Mouse (Mus musculus): ENCODE results near the gene Ccer2. TPM values are rescaled to one million over a fixed set of nuclear protein-coding genes. Genes with fewer than 3 reads are reported as not detected.

The Ccer2 gene
- polyA plus RNA-seq, 1 experiment from 2014 or later, result not detected

Other genes with a start within 250 kb of the Ccer2 start
- not detected in 2 replicates for gene Ifnl2, start 245.7 kb upstream of the Ccer2 start, polyA plus RNA-seq (2014; fragmentation: Nextera tagmentation; extraction: Ambion mirVana)
- gene Ifnl3, start 233.3 kb upstream of the Ccer2 start, polyA plus RNA-seq (2014; fragmentation: Nextera tagmentation; extraction: Ambion mirVana), result not detected in 2 replicates
- gene Sycn, start 215.3 kb upstream of the Ccer2 start, polyA plus RNA-seq (2014; fragmentation: Nextera tagmentation; extraction: Ambion mirVana), result not detected in 2 replicates
- gene Nccrp1, start 208.9 kb upstream of the Ccer2 start, polyA plus RNA-seq (2014; fragmentation: Nextera tagmentation; extraction: Ambion mirVana), result not detected in 2 replicates
- gene Samd4b, start 158.0 kb upstream of the Ccer2 start, polyA plus RNA-seq (2014; fragmentation: Nextera tagmentation; extraction: Ambion mirVana), result 22.2 and 22.8 TPM in 2 replicates
- gene Pak4, start 158.0 kb upstream of the Ccer2 start, polyA plus RNA-seq (2014; fragmentation: Nextera tagmentation; extraction: Ambion mirVana), result 25.4 and 27.6 TPM in 2 replicates
- 0.17 TPM in 1 of 2 replicates, not detected in the other for gene Acp7, start 124.8 kb upstream of the Ccer2 start, polyA plus RNA-seq (2014; fragmentation: Nextera tagmentation; extraction: Ambion mirVana)
- 3.3 and 5.1 TPM in 2 replicates for gene Fbxo27, start 63.3 kb upstream of the Ccer2 start, polyA plus RNA-seq (2014; fragmentation: Nextera tagmentation; extraction: Ambion mirVana)
- gene Fbxo17, start 39.4 kb upstream of the Ccer2 start, polyA plus RNA-seq (2014; fragmentation: Nextera tagmentation; extraction: Ambion mirVana), result 12.0 and 12.7 TPM in 2 replicates
- 133 and 134 TPM in 2 replicates for gene Mrps12, start 14.4 kb upstream of the Ccer2 start, polyA plus RNA-seq (2014; fragmentation: Nextera tagmentation; extraction: Ambion mirVana)
- gene Sars2, start 14.2 kb upstream of the Ccer2 start, polyA plus RNA-seq (2014; fragmentation: Nextera tagmentation; extraction: Ambion mirVana), result 20.9 and 21.2 TPM in 2 replicates
- gene Sirt2, start 10.6 kb downstream of the Ccer2 start, polyA plus RNA-seq (2014; fragmentation: Nextera tagmentation; extraction: Ambion mirVana), result 52.2 and 55.3 TPM in 2 replicates
- gene Nfkbib, start 11.3 kb downstream of the Ccer2 start, polyA plus RNA-seq (2014; fragmentation: Nextera tagmentation; extraction: Ambion mirVana), result 34.7 and 38.0 TPM in 2 replicates
- 2.4 and 2.5 TPM in 2 replicates for gene Rinl, start 32.8 kb downstream of the Ccer2 start, polyA plus RNA-seq (2014; fragmentation: Nextera tagmentation; extraction: Ambion mirVana)
- gene Hnrnpl, start 52.4 kb downstream of the Ccer2 start, polyA plus RNA-seq (2014; fragmentation: Nextera tagmentation; extraction: Ambion mirVana), result 210 and 212 TPM in 2 replicates
- gene Ech1, start 69.0 kb downstream of the Ccer2 start, polyA plus RNA-seq (2014; fragmentation: Nextera tagmentation; extraction: Ambion mirVana), result 139 and 149 TPM in 2 replicates
- gene Lgals4, start 77.7 kb downstream of the Ccer2 start, polyA plus RNA-seq (2014; fragmentation: Nextera tagmentation; extraction: Ambion mirVana), result 2.2 and 3.9 TPM in 2 replicates
- gene Lgals7, start 107.7 kb downstream of the Ccer2 start, polyA plus RNA-seq (2014; fragmentation: Nextera tagmentation; extraction: Ambion mirVana), result 0.82 and 1.0 TPM in 2 replicates
- gene Capn12, start 125.2 kb downstream of the Ccer2 start, polyA plus RNA-seq (2014; fragmentation: Nextera tagmentation; extraction: Ambion mirVana), result 0.46 and 0.70 TPM in 2 replicates
- gene Actn4, start 206.2 kb downstream of the Ccer2 start, polyA plus RNA-seq (2014; fragmentation: Nextera tagmentation; extraction: Ambion mirVana), result 227 and 262 TPM in 2 replicates
- 278 and 286 TPM in 2 replicates for gene Eif3k, start 225.7 kb downstream of the Ccer2 start, polyA plus RNA-seq (2014; fragmentation: Nextera tagmentation; extraction: Ambion mirVana)
- gene Map4k1, start 225.9 kb downstream of the Ccer2 start, polyA plus RNA-seq (2014; fragmentation: Nextera tagmentation; extraction: Ambion mirVana), result 6.8 and 6.9 TPM in 2 replicates